Mouse (Mus musculus) kidney, adult 2 months (tissue): Measurements from ENCODE around the gene Cep135.

Experiments used
- CTCF ChIP-seq: fragments of 200-500 bp; conservative IDR thresholded peaks from 2 replicates; pipeline ENCODE4 v1.5.1; 2011; ENCODE audit warnings: low read depth, mild to moderate bottlenecking, control low read depth, low read length, moderate library complexity, mixed read lengths; ENCODE audit not compliant: insufficient read depth, insufficient read length
- POLR2A ChIP-seq: fragments of 200-500 bp; IDR thresholded peaks from one replicate; pipeline ENCODE4 v1.6.1; 2011; ENCODE audit warnings: low read depth, low read length, control low read depth

DNA sequence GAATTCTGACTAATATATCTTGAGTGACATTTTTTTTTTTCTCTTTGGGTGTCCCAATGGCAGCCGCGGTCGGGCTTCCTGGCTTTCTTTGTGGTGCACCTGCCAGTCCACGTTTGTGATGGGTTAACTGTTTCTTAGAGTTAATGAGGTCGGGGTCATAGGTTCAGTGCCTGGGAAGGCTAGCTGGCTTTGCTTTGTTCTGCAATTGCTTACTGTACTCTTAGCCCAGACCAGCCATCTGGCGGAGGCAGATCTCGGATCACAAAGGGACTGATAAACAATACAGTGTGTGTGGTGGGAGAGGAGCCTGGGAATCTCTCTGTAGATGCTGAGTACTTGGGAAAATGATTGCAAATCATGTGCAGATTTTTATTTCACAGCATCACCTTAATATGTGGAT lies 76.9 kb downstream of the Cep135 start:
- TF ChIP-seq POLR2A = no peak
- TF ChIP-seq CTCF = no peak
